20 mouse cellular contexts compared by ENCODE assay signal in the genomic region with DNA sequence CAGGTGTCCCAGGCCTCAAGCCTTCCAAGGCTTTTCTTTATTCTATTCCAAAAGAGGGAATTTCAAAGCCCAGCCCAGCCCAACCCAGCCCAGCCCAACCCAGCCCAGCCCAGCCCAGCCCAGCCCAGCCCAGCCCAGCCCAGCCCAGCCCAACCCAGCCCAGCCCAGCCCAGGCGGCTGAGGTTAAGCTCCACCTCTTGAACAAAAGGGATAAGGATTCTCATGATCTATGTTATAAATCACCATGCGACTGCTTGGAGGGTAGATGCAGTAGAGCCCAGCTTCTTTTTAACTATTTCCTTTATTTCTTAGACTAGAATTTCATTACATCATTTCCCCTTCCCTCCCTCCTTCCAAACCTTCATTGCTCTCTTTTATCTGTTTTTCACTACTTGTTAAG. TPM values are rescaled to one million over a fixed set of nuclear protein-coding genes. Genes with fewer than 3 reads are reported as not detected.
A peak's percentile ranks its signal among the peaks of the same experiment; 100 is the strongest.
DNase-seq lines count a peak whose midpoint lies in the region; ATAC-seq and TF ChIP-seq lines count a peak whose summit lies in the region.
"Had no signal": no experiment of that assay in that cellular context is flagged by ENCODE, and none has a peak within 500 bp of the region (broad histone marks: within the 10 kb centered on the region; RNA-seq: fewer than 3 reads in every experiment).

No protein-coding gene starts in this region.

- peak; percentile 57 for DNase-seq in midbrain, embryonic 11.5 days (ENCODE audit: low spot score, missing footprints)
- peak in 2 of 3 experiments; percentile 17 to 20 for DNase-seq in liver, embryonic 14.5 days (ENCODE audit: low read depth in 3 of 3, low spot score in 3 of 3)
- DNase-seq in stomach, postnatal 0 days (ENCODE audit: low spot score) = no peak
- no peak for DNase-seq in forebrain, embryonic 14.5 days (ENCODE audit: low spot score)
- no peak for DNase-seq in gastrocnemius, postnatal 36 days
- DNase-seq: cerebellum, adult 11-12 months; cerebellum, postnatal 10 days; layer of hippocampus, adult 9-11 months; midbrain, embryonic 14.5 days had no signal

- H3K27me3 ChIP-seq in midbrain, embryonic 11.5 days (ENCODE audit: control insufficient read depth, insufficient read depth, low read length) = no peaks in the 10 kb centered on the region
- no peaks in the 10 kb centered on the region for H3K27me3 ChIP-seq in midbrain, embryonic 13.5 days
- no peaks in the 10 kb centered on the region for H3K27me3 ChIP-seq in liver, embryonic 14.5 days (ENCODE audit: control insufficient read depth, insufficient read depth, low read length)
- no peaks in the 10 kb centered on the region for H3K27me3 ChIP-seq in stomach, postnatal 0 days (ENCODE audit: control insufficient read depth, insufficient read depth, low read length)
- peaks cover 3% of the 10 kb centered on the region; the same call in 1 of the 2 replicates for H3K27me3 ChIP-seq in hindbrain, embryonic 12.5 days
- H3K27me3 ChIP-seq in forebrain, embryonic 14.5 days (replicated peaks; ENCODE audit: control insufficient read depth, insufficient read depth, low read length) = no peaks in the 10 kb centered on the region
- H3K27me3 ChIP-seq: embryonic facial prominence, embryonic 12.5 days; hindbrain, embryonic 13.5 days; kidney, embryonic 15.5 days had no signal

- H3K4me2 ChIP-seq in midbrain, embryonic 11.5 days = no peak overlapping the region
- H3K4me2 ChIP-seq in midbrain, embryonic 13.5 days (replicated peaks) = no peak overlapping the region
- H3K4me2 ChIP-seq in liver, embryonic 14.5 days (ENCODE audit: low read depth) = no peak overlapping the region
- no peak overlapping the region for H3K4me2 ChIP-seq in stomach, postnatal 0 days (replicated peaks; ENCODE audit: low read depth)
- no peak overlapping the region for H3K4me2 ChIP-seq in hindbrain, embryonic 12.5 days (replicated peaks)
- no peak overlapping the region for H3K4me2 ChIP-seq in forebrain, embryonic 14.5 days (ENCODE audit: low read length)
- H3K4me2 ChIP-seq: embryonic facial prominence, embryonic 12.5 days; hindbrain, embryonic 13.5 days; kidney, embryonic 15.5 days had no signal

- H3K4me1 ChIP-seq in midbrain, embryonic 11.5 days (ENCODE audit: control insufficient read depth, insufficient read depth, low read length) = no peaks in the 10 kb centered on the region
- H3K4me1 ChIP-seq in midbrain, embryonic 13.5 days (replicated peaks) = no peaks in the 10 kb centered on the region
- peaks cover 11 to 13% of the 10 kb centered on the region in 2 experiments for H3K4me1 ChIP-seq in liver, embryonic 14.5 days (replicated peaks; ENCODE audit: control insufficient read depth in 2 of 2, insufficient read depth in 2 of 2, low read length in 1 of 2)
- no peaks in the 10 kb centered on the region for H3K4me1 ChIP-seq in stomach, postnatal 0 days (replicated peaks; ENCODE audit: control insufficient read depth, insufficient read depth)
- H3K4me1 ChIP-seq in hindbrain, embryonic 12.5 days = no peaks in the 10 kb centered on the region
- H3K4me1 ChIP-seq in forebrain, embryonic 14.5 days (ENCODE audit: control insufficient read depth, insufficient read depth, low read length) = no peaks in the 10 kb centered on the region
- H3K4me1 ChIP-seq: embryonic facial prominence, embryonic 12.5 days; hindbrain, embryonic 13.5 days; kidney, embryonic 15.5 days had no signal

- no peaks in the 10 kb centered on the region for H3K36me3 ChIP-seq in midbrain, embryonic 11.5 days (ENCODE audit: control insufficient read depth, insufficient read depth, low read length)
- H3K36me3 ChIP-seq in midbrain, embryonic 13.5 days = no peaks in the 10 kb centered on the region
- no peaks in the 10 kb centered on the region for H3K36me3 ChIP-seq in liver, embryonic 14.5 days (replicated peaks; ENCODE audit: control insufficient read depth, insufficient read depth, low read depth)
- no peaks in the 10 kb centered on the region for H3K36me3 ChIP-seq in stomach, postnatal 0 days (ENCODE audit: control insufficient read depth, insufficient read depth, low read length)
- H3K36me3 ChIP-seq in hindbrain, embryonic 12.5 days = no peaks in the 10 kb centered on the region
- H3K36me3 ChIP-seq in forebrain, embryonic 14.5 days (ENCODE audit: control insufficient read depth, insufficient read depth, low read length) = no peaks in the 10 kb centered on the region
- H3K36me3 ChIP-seq: embryonic facial prominence, embryonic 12.5 days; hindbrain, embryonic 13.5 days; kidney, embryonic 15.5 days had no signal

- no peak for TF ChIP-seq EP300 in liver, embryonic 14.5 days (IDR thresholded peaks at IDR 0.05; ENCODE audit: low read depth)
- no peak for TF ChIP-seq EP300 in stomach, postnatal 0 days (optimal IDR thresholded peaks at IDR 0.05)

- intact Hi-C loops in gastrocnemius, postnatal 36 days (cut with DNase I) = no loop called here

- TF ChIP-seq CTCF in liver, embryonic 14.5 days (IDR thresholded peaks at IDR 0.05; ENCODE audit: low read depth) = no peak
- TF ChIP-seq CTCF in stomach, postnatal 0 days (IDR thresholded peaks at IDR 0.05; ENCODE audit: low read depth) = no peak

- no peak overlapping the region for H3K4me3 ChIP-seq in midbrain, embryonic 11.5 days (ENCODE audit: low read depth, low read length)
- H3K4me3 ChIP-seq in midbrain, embryonic 13.5 days (replicated peaks) = no peak overlapping the region
- H3K4me3 ChIP-seq in liver, embryonic 14.5 days (ENCODE audit: insufficient read depth in 1 of 2, low read depth in 2 of 2, low read length in 2 of 2) = no peak overlapping the region
- H3K4me3 ChIP-seq in stomach, postnatal 0 days (ENCODE audit: low read depth, low read length) = no peak overlapping the region
- no peak overlapping the region for H3K4me3 ChIP-seq in hindbrain, embryonic 12.5 days
- no peak overlapping the region for H3K4me3 ChIP-seq in forebrain, embryonic 14.5 days (ENCODE audit: low read depth, low read length)
- H3K4me3 ChIP-seq: embryonic facial prominence, embryonic 12.5 days; hindbrain, embryonic 13.5 days; kidney, embryonic 15.5 days had no signal

- H3K9ac ChIP-seq in midbrain, embryonic 11.5 days (ENCODE audit: low read length) = no peak overlapping the region
- H3K9ac ChIP-seq in midbrain, embryonic 13.5 days (replicated peaks) = no peak overlapping the region
- no peak overlapping the region for H3K9ac ChIP-seq in liver, embryonic 14.5 days (replicated peaks)
- no peak overlapping the region for H3K9ac ChIP-seq in stomach, postnatal 0 days (ENCODE audit: low read length)
- no peak overlapping the region for H3K9ac ChIP-seq in hindbrain, embryonic 12.5 days
- H3K9ac ChIP-seq in forebrain, embryonic 14.5 days (ENCODE audit: low read length) = no peak overlapping the region
- H3K9ac ChIP-seq: embryonic facial prominence, embryonic 12.5 days; hindbrain, embryonic 13.5 days; kidney, embryonic 15.5 days had no signal

- WGBS in midbrain, embryonic 11.5 days = 70% methylated on average over 2 of the region's 2 CpGs
- 32% methylated on average over 2 of the region's 2 CpGs for WGBS in midbrain, embryonic 13.5 days
- WGBS in liver, embryonic 14.5 days (ENCODE audit: insufficient replicate concordance) = 21% methylated on average over 2 of the region's 2 CpGs
- 38% methylated on average over 2 of the region's 2 CpGs for WGBS in stomach, postnatal 0 days
- WGBS in hindbrain, embryonic 12.5 days = 59% methylated on average over 2 of the region's 2 CpGs
- WGBS in forebrain, embryonic 14.5 days = 56% methylated on average over 2 of the region's 2 CpGs

- H3K27ac ChIP-seq in midbrain, embryonic 11.5 days (ENCODE audit: low read depth, low read length) = no peak overlapping the region
- no peak overlapping the region for H3K27ac ChIP-seq in midbrain, embryonic 13.5 days
- no peak overlapping the region for H3K27ac ChIP-seq in liver, embryonic 14.5 days
- H3K27ac ChIP-seq in stomach, postnatal 0 days (replicated peaks) = no peak overlapping the region
- H3K27ac ChIP-seq in hindbrain, embryonic 12.5 days = no peak overlapping the region
- no peak overlapping the region for H3K27ac ChIP-seq in forebrain, embryonic 14.5 days (ENCODE audit: low read depth, low read length)
- H3K27ac ChIP-seq: embryonic facial prominence, embryonic 12.5 days; hindbrain, embryonic 13.5 days; kidney, embryonic 15.5 days had no signal

- no peak for ATAC-seq in midbrain, embryonic 11.5 days (ENCODE audit: low FRiP score)
- no peak for ATAC-seq in midbrain, embryonic 13.5 days
- peak; percentile 56; the same call in 1 of the 2 replicates for ATAC-seq in common myeloid progenitor, adult 5-6 weeks (replicated peaks; ENCODE audit: low read depth, poor library complexity, severe bottlenecking)
- ATAC-seq in liver, embryonic 14.5 days (ENCODE audit: insufficient read depth) = peak; percentile 63; the same call in 1 of the 2 replicates
- peak; percentile 8; the same call in 1 of the 2 replicates for ATAC-seq in stomach, postnatal 0 days (ENCODE audit: low FRiP score, low TSS enrichment)
- ATAC-seq in hindbrain, embryonic 12.5 days (ENCODE audit: low FRiP score) = no peak
- ATAC-seq in forebrain, embryonic 14.5 days = no peak
- ATAC-seq: inflammation-experienced regulatory T-cells, adult 6 months; lung, postnatal 0 days had no signal

- no peaks in the 10 kb centered on the region for H3K9me3 ChIP-seq in midbrain, embryonic 11.5 days (ENCODE audit: control insufficient read depth, low read length)
- no peaks in the 10 kb centered on the region for H3K9me3 ChIP-seq in midbrain, embryonic 13.5 days
- no peaks in the 10 kb centered on the region for H3K9me3 ChIP-seq in liver, embryonic 14.5 days (ENCODE audit: control insufficient read depth, low read length)
- no peaks in the 10 kb centered on the region for H3K9me3 ChIP-seq in stomach, postnatal 0 days (ENCODE audit: control insufficient read depth, low read length)
- H3K9me3 ChIP-seq in hindbrain, embryonic 12.5 days (replicated peaks) = no peaks in the 10 kb centered on the region
- H3K9me3 ChIP-seq in forebrain, embryonic 14.5 days (replicated peaks; ENCODE audit: control insufficient read depth, low read length) = no peaks in the 10 kb centered on the region
- H3K9me3 ChIP-seq: embryonic facial prominence, embryonic 12.5 days; hindbrain, embryonic 13.5 days; kidney, embryonic 15.5 days had no signal

RNA-seq across cellular contexts. Expression of gene Nelfcd, which starts 5.4 kb away (rescaled TPM):
- 163 and 164 TPM in 2 replicates for polyA plus RNA-seq in midbrain, embryonic 11.5 days (2014; fragmentation: Nextera tagmentation; extraction: Ambion mirVana)
- 123 and 136 TPM in 2 replicates for polyA plus RNA-seq in midbrain, embryonic 13.5 days (2015; fragmentation: Nextera tagmentation; extraction: Ambion mirVana)
- 39.3 and 43.1 TPM in 2 replicates for total RNA-seq in common myeloid progenitor, adult 5-6 weeks (2017)
- 54.1 and 58.2 TPM in 2 replicates for polyA plus RNA-seq in liver, embryonic 14.5 days (2012; rRNA removed)
- polyA plus RNA-seq in liver, embryonic 14.5 days (2014; fragmentation: Nextera tagmentation; extraction: Ambion mirVana) = 62.1 and 70.0 TPM in 2 replicates
- 37.6 and 40.2 TPM in 2 replicates for polyA plus RNA-seq in stomach, postnatal 0 days (2015; fragmentation: Nextera tagmentation; extraction: Ambion mirVana)
- polyA plus RNA-seq in hindbrain, embryonic 12.5 days (2016; fragmentation: Nextera tagmentation; extraction: Ambion mirVana) = 144 and 154 TPM in 2 replicates
- 111 and 115 TPM in 2 replicates for polyA plus RNA-seq in forebrain, embryonic 14.5 days (2014; fragmentation: Nextera tagmentation; extraction: Ambion mirVana)
- total RNA-seq in gastrocnemius, postnatal 36 days (2021) = 10 to 100 TPM; 19.2 to 21.2 TPM

RNA-seq across cellular contexts. Expression of gene Ctsz, which starts 28.6 kb away (rescaled TPM):
- 93.7 and 102 TPM in 2 replicates for polyA plus RNA-seq in midbrain, embryonic 11.5 days (2014; fragmentation: Nextera tagmentation; extraction: Ambion mirVana)
- 66.1 and 74.5 TPM in 2 replicates for polyA plus RNA-seq in midbrain, embryonic 13.5 days (2015; fragmentation: Nextera tagmentation; extraction: Ambion mirVana)
- total RNA-seq in common myeloid progenitor, adult 5-6 weeks (2017) = 104 and 125 TPM in 2 replicates
- polyA plus RNA-seq in liver, embryonic 14.5 days (2012; rRNA removed) = 61.0 and 71.0 TPM in 2 replicates
- polyA plus RNA-seq in liver, embryonic 14.5 days (2014; fragmentation: Nextera tagmentation; extraction: Ambion mirVana) = 96.9 and 98.5 TPM in 2 replicates
- polyA plus RNA-seq in stomach, postnatal 0 days (2015; fragmentation: Nextera tagmentation; extraction: Ambion mirVana) = 90.4 and 94.2 TPM in 2 replicates
- 88.4 and 88.8 TPM in 2 replicates for polyA plus RNA-seq in hindbrain, embryonic 12.5 days (2016; fragmentation: Nextera tagmentation; extraction: Ambion mirVana)
- 86.7 and 94.1 TPM in 2 replicates for polyA plus RNA-seq in forebrain, embryonic 14.5 days (2014; fragmentation: Nextera tagmentation; extraction: Ambion mirVana)
- 10 to 100 TPM; 23.4 to 24.7 TPM for total RNA-seq in gastrocnemius, postnatal 36 days (2021)

RNA-seq across cellular contexts. Expression of gene Tubb1, which starts 40.3 kb away (rescaled TPM):
- 5.3 and 6.8 TPM in 2 replicates for polyA plus RNA-seq in midbrain, embryonic 11.5 days (2014; fragmentation: Nextera tagmentation; extraction: Ambion mirVana)
- 0.98 and 1.5 TPM in 2 replicates for polyA plus RNA-seq in midbrain, embryonic 13.5 days (2015; fragmentation: Nextera tagmentation; extraction: Ambion mirVana)
- 2.0 TPM in 1 of 2 replicates, not detected in the other for total RNA-seq in common myeloid progenitor, adult 5-6 weeks (2017)
- polyA plus RNA-seq in liver, embryonic 14.5 days (2012; rRNA removed) = 24.3 and 25.5 TPM in 2 replicates
- 24.9 and 32.2 TPM in 2 replicates for polyA plus RNA-seq in liver, embryonic 14.5 days (2014; fragmentation: Nextera tagmentation; extraction: Ambion mirVana)
- polyA plus RNA-seq in stomach, postnatal 0 days (2015; fragmentation: Nextera tagmentation; extraction: Ambion mirVana) = 0.08 and 0.11 TPM in 2 replicates
- 3.3 and 3.4 TPM in 2 replicates for polyA plus RNA-seq in hindbrain, embryonic 12.5 days (2016; fragmentation: Nextera tagmentation; extraction: Ambion mirVana)
- 0.72 and 1.1 TPM in 2 replicates for polyA plus RNA-seq in forebrain, embryonic 14.5 days (2014; fragmentation: Nextera tagmentation; extraction: Ambion mirVana)
- total RNA-seq in gastrocnemius, postnatal 36 days (2021) = not detected
- total RNA-seq: gastrocnemius, adult 8-10 months; left cerebral cortex, adult 18-20 months had no signal
- polyA plus RNA-seq: C2C12 had no signal

RNA-seq across cellular contexts. Expression of gene Atp5e, which starts 53.7 kb away (rescaled TPM):
- polyA plus RNA-seq in midbrain, embryonic 11.5 days (2014; fragmentation: Nextera tagmentation; extraction: Ambion mirVana) = 694 and 705 TPM in 2 replicates
- 768 and 784 TPM in 2 replicates for polyA plus RNA-seq in midbrain, embryonic 13.5 days (2015; fragmentation: Nextera tagmentation; extraction: Ambion mirVana)
- 252 and 315 TPM in 2 replicates for total RNA-seq in common myeloid progenitor, adult 5-6 weeks (2017)
- polyA plus RNA-seq in liver, embryonic 14.5 days (2012; rRNA removed) = 145 and 238 TPM in 2 replicates
- 467 and 483 TPM in 2 replicates for polyA plus RNA-seq in liver, embryonic 14.5 days (2014; fragmentation: Nextera tagmentation; extraction: Ambion mirVana)
- 759 and 851 TPM in 2 replicates for polyA plus RNA-seq in stomach, postnatal 0 days (2015; fragmentation: Nextera tagmentation; extraction: Ambion mirVana)
- 709 and 802 TPM in 2 replicates for polyA plus RNA-seq in hindbrain, embryonic 12.5 days (2016; fragmentation: Nextera tagmentation; extraction: Ambion mirVana)
- polyA plus RNA-seq in forebrain, embryonic 14.5 days (2014; fragmentation: Nextera tagmentation; extraction: Ambion mirVana) = 664 and 832 TPM in 2 replicates
- 1,000 to 10,000 TPM in 1 of 2 experiments, 100 to 1,000 TPM in 1; 994 to 1,118 TPM for total RNA-seq in gastrocnemius, postnatal 36 days (2021)

Comparison
In these comparisons a context has a peak if more than half of its experiments do, and no peak if none do; other contexts are left out.
1. ATAC-seq: peak in common myeloid progenitor, adult 5-6 weeks (single experiment), liver, embryonic 14.5 days (single experiment) and stomach, postnatal 0 days (single experiment); none in midbrain, embryonic 11.5 days (single experiment), midbrain, embryonic 13.5 days (single experiment), hindbrain, embryonic 12.5 days (single experiment) and forebrain, embryonic 14.5 days (single experiment).
2. DNase-seq: peak in midbrain, embryonic 11.5 days (single experiment) and liver, embryonic 14.5 days (2 of 3); none in stomach, postnatal 0 days (single experiment), forebrain, embryonic 14.5 days (single experiment) and gastrocnemius, postnatal 36 days (0 of 2).